Mouse (Mus musculus) left cerebral cortex, postnatal 14 days (tissue): ENCODE results near the gene Acvr1b. TPM values are rescaled to one million over a fixed set of nuclear protein-coding genes. Genes with fewer than 3 reads are reported as not detected.

ENCODE experiments used
- DNase-seq, 2 experiments: peaks; one replicate each; pipeline ENCODE4 v3.0.0; 2021 to 2022; ENCODE audit warnings: low spot score in 2 of 2, mixed read lengths in 1 of 2
- intact Hi-C: fragments of 180-260 bp; cut with DNase I; formaldehyde crosslinking; loops from one replicate; pipeline ENCODE4 v1.15.1; 2025
- total RNA-seq, 2 experiments: library from RNA; stranded (reverse); gene quantifications; 2 replicates each; pipeline ENCODE4 v1.2.3; 2021

Gene Acvr1b
- total RNA-seq, 2 experiments from 2014 or later: 112 to 121 TPM

DNA sequence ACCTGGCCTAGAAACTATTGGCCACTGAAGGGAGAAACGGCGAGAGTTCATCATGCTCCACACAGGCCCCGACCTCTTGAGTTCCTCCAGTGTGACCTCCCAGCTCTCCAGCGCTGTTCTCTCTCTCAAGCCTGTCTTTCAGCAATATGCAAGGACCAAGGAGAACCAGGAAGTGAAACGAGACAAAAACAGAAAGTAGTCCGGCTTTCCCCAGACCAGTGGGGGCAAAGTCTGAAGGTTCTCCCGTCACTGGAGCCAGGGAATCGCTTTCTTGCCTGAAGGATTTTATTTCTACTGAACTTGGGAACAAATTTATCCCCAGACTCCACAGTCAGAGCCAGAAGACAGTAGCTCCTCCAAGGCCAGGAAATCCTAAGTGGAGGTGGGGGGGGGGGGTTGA lies 29.1 kb upstream of the Acvr1b start:
- intact Hi-C loops: loop anchor here (2.0 to 5.0 kb wide), 2 partner anchors 30 to 53 kb away; partner anchors contain the start of gene Acvr1b

DNA sequence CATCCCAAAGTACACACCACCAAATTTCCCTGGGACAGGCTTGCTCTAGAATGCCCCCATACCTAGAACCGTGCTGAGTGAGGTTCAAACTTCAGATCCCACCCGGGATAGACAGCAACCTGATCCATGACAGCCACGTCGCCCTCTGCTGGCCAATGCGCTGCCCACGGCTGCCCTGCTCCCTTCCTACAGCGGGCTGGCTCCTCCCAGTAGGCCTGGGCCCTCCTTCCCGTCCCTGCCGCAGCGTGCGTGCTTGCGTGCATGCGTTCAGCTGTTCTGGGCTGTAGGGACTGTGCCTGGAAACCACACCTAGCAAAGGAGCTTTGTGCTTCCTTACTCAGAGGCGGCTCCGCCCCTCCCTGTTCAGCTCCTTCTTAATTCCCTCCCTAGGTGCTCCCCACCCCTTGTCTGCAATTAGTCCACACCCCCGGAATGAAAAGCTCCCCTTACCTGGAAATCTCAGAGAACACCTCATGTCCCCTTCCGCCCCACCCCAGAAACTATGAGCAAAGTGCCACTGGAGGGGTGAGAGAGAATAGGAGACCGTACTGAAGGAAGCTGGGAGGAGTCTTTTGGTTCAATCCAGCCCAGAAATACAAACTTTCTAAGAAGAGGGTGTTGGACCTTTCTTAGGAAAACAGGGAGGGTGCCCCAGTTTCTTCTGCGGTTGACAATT lies 28.3 kb upstream of the Acvr1b start:
- intact Hi-C loops: loop anchor here (2.0 to 5.0 kb wide), 2 partner anchors 29 to 52 kb away; partner anchors contain the start of gene Acvr1b
- peak; percentile 95 to 97 for DNase-seq

More for the DNA sequence above, 29.1 kb upstream of the Acvr1b start:
- no peak for DNase-seq

DNA sequence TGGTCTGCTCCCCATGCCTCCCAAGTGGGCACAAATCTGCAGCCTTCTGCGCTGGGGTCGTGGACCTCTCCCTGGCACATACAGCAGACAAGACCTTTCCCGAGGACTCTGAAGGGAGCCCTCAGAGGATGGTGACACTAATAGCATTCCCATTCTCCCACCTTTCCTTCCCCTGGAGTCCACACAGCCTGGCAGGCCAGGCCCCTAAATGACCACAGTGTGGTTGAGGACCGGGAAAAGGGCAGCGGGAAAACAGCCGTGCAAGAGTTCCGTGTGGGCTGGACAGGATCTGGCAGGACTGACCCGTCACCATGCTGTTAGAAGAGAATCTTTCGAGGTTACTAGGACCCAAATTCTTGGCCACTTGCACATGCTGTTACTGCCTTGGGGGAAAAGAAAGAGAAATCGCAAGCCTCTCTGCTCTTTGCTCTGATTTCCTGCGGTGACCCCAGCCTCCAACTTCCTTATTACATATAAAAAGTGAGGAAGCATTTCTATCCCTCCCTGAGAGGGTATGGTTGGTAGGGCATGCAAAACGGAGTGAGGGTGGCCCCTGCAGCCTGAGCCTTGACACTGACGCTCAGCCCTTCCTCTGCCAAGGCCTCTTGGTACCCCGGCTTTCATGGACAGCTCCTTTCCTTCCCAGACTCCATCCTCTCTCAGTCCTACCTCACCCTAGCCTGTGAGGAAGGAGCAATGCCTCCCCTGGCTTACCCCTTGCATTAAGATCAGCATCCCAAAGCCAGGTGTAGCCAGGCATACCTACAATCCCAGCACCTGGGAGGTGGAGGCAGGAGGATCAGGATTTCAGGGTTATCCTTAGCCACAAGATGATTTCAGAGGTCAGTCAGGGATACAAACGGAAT lies 27.5 kb upstream of the Acvr1b start:
- intact Hi-C loops: loop anchor here (5.0 kb wide), 1 partner anchor 51 kb away; no protein-coding TSS in a partner anchor
- DNase-seq: no peak

DNA sequence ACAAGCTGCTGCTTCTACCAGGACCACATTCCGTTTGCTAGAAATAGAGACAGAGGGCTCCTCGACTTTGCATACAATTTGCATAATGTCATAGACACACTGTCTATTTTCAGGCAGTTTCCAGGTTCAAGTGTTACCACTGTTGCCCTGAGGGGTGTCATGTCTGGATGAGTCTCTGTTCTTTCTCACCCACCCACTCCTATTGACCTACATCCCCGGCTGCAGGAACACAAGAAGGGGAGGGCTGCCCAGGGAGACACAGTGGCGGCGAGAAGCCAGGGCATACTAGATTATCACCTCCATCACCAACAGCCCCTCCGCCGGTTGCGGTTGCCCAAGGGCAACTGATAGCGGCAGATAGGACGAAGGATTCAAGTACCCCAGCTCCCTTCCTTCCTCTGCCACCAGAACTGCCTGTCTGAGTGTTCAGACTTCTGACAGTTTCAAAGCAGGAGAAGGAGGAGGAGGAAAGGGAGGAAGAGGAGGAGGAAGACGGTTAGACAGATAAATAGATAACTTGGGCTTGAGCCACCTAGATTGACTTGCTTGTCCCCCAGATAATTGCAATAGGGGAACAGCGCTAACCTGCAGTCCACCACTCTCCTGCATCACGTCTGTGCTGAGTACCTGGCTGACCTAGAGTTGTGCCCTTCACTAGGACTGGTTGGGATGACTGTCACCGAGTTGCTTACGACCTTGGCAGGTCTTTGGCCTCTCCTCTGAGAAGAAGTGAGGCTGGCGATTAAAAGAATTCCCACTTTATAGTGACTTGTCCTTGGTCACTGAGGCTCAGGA lies 26.6 kb upstream of the Acvr1b start:
- DNase-seq: peak; percentile 40 to 74
- intact Hi-C loops: loop anchor here (5.0 kb wide), 1 partner anchor 50 kb away; no protein-coding TSS in a partner anchor

DNA sequence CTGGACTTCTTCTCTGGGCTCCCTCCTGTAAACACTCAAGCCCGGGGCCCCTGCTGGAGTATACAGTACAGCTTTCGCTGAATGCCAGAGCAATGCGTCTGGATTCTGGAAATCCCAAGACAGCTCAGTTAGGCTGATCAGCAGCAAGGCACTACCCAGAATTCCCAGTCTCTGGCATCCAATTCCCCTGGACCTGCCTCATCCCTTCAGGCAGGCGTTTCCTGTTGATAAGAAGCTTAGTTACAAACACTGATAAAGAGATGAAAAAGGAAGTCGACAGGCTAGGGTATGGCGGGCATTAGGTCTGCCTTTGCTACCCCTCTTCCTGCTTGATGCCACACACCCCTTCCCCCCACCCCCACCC lies 26.0 kb upstream of the Acvr1b start:
- intact Hi-C loops: loop anchor here (5.0 kb wide), 1 partner anchor 49 kb away; no protein-coding TSS in a partner anchor
- no peak for DNase-seq

DNA sequence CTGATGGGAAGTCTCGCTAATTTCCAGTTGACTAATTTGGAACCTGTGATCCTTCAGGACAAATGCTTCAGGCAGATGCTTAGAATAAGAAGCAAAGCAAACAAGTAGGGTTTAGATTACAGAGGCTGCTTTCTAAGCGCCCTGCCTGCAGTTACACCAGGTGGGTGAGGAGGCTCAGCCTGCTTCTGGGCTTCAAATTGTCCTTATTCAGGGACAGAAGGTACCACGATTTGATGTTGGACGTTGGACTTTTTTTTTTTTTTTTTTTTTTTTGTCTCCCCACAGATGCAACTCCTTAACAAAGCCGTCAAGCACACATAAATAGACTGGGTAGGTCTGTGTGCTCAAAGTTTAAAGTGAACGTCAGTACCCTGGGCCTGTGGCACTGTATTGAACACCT lies 25.3 kb upstream of the Acvr1b start:
- intact Hi-C loops: loop anchor here (5.0 kb wide), 1 partner anchor 49 kb away; no protein-coding TSS in a partner anchor
- DNase-seq: no peak

DNA sequence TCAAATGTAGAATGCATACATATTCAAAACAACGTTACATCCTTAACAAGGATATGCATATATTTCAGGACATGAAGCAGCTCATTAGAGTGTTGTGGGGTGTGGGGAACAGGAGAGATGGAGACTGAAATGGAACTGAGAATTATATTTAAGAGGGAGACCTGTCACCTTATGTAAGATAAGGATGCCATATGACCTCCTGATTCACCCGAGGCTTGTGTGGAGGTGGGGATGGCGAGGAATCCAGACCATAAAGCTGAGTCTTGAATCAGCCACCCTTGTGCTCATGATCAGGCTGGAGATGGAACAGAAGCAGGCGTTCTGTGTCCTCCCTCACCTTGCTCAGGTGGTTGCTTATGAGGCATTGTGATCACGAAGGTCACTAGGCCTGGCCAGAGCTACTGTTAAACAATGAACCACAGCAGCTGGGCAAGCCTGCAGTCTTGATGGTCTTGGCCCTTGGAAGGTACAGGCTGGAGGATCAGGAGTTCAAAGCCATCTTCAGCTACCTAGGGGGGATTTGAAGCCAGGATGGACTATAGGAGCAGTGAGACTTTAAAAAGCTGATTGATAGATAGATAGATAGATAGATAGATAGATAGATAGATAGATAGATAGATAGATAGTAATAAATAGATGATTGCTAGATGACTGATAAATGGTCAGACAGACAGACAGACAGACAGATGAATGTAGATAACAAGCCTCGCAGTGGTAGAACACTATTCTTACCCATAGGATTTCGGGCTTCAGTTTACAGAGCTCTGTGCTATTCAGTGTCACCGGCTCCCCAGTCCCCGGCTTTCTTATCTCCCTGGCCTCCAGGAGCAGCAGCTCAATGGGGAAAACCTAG lies 22.2 kb upstream of the Acvr1b start:
- intact Hi-C loops: no loop called here
- no peak for DNase-seq

DNA sequence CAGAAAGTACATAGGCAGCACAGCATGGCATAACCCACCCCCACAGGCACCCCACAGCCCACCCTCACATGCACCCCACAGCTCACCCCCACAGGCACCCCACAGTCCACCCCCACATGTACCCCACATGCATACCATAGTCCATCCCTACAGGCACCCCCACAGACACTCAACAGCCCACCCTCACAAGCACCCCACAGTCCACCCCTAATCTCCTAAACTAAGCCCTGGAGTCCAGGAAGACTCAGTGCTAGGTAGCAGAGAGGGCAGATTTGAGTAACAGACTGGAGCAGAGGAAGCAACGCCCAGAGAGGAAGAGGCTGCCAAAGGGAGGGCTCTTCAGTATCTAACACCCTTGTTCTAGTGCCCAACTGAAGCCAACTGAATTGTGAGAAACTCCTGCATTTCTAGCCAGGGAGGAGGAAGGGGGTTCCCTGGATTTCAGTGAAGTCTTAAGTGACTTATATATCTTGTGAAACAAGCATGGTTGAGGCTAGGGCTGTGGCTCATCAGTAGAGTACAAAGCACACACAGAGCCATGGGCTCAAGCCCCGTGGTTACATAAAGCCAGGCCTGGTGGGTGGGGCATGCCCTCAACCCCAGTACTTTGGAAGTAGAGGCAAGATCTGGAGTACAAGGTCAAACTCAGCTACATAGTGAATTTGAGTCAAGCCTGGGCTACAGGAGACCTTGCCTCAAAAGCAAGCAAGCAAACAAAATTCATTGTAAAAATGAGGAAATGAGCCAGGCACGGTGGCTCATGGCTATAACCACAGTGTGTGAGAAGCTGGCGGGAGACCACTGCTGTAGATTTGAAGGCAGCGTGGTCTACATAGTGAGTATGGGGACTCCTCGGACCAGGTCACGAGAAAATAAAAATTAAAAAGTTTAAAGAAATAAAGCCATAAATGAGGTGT lies 18.9 kb upstream of the Acvr1b start:
- intact Hi-C loops: no loop called here
- no peak for DNase-seq

DNA sequence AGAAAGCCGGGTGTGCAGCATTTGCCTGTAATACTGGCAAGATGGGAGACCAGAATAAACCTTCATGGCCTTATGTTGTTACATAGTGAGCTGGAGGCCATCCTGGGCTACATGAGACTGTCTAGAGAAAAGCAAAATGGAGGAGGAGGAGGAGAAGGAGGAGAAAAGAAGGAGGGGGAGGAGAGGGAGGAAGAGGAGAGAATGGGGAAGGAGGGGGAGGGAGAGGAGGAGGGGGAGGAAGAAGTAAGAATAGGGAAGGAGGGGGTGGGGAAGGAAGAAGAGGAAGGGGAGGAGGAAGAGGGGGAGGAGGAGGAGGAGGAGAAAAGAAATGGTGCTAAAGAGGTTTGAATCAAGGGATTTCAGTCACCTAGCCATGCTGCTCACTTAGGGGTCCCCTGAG lies 13.7 kb upstream of the Acvr1b start:
- DNase-seq: no peak
- intact Hi-C loops: no loop called here

DNA sequence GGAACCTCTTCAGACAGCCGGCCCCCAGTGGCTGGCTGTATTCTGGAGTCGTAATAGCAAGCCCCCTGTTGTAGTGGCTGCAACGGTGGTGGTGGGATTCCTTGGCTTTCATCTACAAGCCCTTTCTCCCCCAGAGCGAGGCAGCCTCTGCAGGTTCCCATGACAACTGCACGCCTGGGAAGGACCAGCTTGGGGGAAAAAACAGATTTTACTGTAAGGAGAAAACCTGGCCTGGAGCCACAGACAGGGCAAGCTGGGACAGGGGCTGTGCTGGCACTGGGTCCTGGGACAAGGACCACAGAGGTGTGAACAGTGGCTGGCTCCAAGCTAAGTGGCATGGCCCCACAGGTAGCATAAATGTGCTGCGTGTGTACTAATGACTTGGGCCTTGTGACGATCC lies 13.3 kb upstream of the Acvr1b start:
- peak; percentile 74 to 83 for DNase-seq
- intact Hi-C loops: no loop called here

DNA sequence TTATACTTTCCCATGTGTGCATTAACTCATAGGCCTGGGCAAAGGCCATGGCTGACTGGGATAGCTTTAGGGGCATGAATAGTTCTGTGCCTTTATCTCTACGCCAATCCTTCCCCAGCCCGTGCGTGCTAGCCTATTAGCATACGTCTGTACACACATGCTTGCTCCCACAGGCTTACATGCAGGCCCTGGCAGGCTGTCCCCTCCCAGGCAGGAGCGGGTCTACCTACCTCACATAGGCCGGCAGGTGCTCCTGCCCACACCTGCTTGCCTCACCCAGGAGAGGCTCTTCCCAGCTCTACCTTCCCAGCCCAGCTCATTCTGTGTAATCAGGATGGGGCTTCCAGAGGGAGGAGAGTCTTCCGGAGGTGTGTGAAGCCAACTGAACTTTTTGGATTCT lies 12.3 kb upstream of the Acvr1b start:
- intact Hi-C loops: no loop called here
- no peak for DNase-seq

DNA sequence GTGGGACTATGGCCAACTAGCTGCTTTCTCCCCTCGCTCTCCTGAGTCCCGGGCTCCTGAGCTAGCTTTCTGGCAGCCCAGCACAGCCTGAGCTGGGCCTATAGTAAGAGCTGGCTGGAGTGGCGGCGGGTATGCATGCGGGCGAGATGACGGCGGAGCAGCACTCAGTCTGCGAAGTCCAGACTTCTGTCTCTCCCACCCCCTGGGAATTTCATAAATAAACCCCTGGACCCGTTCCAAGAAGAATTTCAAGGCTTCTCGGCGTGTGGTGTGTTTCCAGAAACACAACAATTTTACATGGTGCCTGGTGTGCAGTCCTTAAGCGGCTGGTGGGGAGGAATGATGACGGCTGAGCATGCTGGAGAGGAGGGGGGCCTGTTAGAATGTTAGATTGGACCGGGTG lies 10.8 kb upstream of the Acvr1b start:
- peak; percentile 65 for DNase-seq
- intact Hi-C loops: no loop called here

DNA sequence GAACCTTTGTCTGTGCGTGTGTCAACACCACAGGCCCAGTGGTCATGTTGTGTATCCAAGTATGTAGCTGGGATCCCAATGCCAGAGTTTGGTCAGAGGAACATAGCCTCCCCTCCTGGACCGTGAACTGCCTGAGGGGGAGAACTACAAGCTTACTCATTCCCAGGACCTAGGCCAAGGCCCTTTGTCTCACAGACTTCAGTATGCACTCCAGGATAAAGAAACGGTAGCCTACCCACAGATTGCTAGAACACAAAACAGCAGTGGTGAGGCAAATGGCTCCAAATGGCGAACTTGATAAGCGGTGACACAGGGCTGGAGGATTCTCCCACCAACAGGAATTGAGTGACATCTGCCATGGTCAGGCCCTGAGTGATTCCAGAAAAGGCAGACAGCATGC lies 10.0 kb upstream of the Acvr1b start:
- DNase-seq: no peak
- intact Hi-C loops: no loop called here

DNA sequence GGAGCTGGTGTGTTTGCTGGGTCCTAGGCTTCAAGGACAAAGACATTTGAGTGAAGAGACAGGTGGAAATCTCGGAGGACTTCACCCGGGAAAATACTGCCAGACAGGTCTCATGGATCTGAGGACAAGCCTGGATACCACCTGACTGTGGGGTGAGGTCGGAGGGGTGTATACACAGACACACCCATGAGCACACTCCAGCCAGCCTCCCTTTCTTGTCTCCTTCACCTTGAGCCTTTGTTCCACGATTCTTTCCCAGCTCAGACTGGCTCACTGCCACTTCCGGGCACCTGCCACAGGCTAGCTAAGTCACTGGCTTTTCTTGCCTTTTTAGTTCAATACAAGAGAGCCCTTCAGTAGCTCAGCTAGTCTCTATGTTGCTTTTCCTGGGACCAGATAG lies 9.6 kb upstream of the Acvr1b start:
- intact Hi-C loops: no loop called here
- no peak for DNase-seq

DNA sequence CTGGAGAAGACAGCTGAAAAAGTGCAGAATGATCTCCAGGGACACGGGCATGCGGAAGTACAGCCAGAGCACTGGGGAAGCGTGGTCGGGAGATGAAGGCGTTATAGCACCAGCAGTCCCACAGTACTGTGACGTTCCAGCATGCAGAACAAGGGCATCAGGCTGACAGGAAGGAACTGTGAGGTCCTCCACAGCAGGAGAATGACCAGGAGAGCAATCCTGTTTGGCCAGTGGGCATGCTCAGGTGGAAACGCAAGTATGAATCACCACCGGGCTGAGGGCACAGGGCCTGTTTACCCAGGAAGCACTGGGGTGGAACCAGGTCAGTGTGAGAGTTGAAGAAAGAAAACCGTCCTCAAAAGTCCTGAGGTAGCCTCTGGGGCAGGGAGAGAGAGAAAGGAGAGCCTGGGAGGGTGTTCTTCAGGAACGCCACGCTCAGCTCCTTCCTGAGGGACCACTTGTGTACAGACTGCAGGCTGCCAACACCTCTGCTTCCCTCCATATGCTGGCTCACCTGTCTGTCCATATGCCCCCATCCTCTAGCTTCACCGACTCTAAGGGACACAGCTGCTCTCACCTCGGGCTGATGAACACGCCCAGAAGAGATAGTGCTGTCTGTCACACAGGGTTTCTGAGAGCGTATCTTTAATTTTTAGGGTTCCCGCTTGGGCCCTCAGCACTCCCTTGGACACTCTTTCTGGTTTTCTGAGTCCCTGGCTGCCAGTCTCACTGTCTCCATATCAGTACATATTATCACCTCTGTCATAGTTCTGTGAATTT lies 8.0 kb upstream of the Acvr1b start:
- DNase-seq: no peak
- intact Hi-C loops: no loop called here

DNA sequence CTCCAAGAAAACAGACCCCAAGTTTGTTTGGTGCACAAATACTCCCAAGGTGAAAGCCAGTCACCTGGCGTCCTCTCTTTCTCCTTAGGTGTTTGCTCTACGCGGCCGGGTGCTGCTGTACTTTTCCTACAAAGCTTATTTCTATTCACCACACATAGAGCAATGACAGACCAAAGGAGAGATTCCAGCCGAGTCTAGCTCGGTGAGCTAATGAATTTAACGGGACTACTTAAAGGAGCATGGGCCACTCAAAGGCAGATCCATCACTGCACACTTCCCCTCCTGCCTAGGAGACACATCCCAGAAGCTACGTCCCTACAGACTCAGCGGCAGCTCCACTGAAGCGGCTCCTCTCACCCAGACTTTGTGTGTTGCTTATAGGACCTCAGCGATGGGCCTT lies 6.3 kb upstream of the Acvr1b start:
- intact Hi-C loops: no loop called here
- DNase-seq: no peak

DNA sequence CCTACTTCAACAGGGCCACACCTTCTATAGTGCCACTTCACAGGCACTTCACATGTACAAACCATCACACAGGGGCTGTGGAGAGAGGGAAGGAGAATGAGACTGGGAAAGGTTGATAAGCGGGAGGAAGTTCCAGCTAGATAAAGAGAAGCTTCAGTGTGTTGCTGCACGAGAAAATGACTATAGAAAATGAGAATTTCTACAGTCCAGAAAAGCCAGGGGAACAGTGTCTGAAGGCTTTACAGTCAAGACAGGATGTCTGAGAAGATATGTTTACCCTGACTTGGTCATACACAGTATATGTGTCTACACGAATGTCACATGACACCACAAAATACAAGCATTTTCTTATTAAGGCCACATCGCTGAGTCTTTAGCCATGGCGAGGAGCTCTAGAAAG lies 4.0 kb upstream of the Acvr1b start:
- no peak for DNase-seq
- intact Hi-C loops: no loop called here
